Mouse (Mus musculus) 3T3-L1 (cell line): ENCODE data around the gene Glrx3.
"Not testable (repeated sequence)": the region's sequence is repeated elsewhere in the genome, so short reads cannot be mapped to it uniquely, and the experiment has no call there.

Source experiments
- DNase-seq: peaks from one replicate; pipeline ENCODE4 v3.0.0-alpha.2; 2015; ENCODE audit warnings: low read depth, low spot score

Glrx3 gene

DNA sequence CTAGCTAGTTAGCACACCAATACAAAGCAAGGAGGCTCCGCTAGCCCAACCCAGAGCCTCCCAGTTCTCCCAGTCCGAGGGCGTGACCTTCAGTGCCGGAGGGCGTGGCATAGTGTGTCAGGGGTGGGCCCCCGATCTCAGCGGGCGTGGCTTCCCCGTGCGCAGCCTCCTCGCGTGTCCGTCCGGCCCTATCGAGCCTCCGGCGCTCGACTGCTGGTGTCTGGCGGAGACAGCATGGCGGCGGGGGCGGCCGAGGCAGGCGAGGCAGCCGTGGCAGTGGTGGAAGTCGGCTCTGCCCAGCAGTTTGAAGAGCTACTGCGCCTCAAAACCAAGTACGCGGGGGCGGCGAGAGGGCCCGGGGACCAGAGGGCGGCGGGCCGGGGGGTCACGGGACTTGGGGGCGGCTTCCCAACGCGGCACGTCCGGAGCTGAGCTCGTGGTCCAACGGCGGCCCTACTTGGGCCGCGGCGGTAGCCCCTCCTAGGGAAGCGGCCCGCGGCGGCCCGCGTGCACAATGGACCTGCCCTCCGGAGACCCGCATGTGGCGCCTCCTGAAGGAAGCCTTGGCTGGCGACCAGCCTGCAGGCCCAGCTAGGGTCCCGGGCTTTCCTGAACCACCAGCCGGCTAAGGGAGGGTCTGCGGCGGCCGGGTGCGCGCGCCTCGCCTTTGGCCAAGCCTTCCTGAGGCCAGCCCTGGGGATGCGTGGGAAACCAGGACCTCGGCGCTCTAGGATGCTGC is at the start of gene Glrx3:
Glrx3 (plus strand) TSS at position 175 of the 739 bp plus-strand sequence.
- DNase-seq: peak; percentile 94

DNA sequence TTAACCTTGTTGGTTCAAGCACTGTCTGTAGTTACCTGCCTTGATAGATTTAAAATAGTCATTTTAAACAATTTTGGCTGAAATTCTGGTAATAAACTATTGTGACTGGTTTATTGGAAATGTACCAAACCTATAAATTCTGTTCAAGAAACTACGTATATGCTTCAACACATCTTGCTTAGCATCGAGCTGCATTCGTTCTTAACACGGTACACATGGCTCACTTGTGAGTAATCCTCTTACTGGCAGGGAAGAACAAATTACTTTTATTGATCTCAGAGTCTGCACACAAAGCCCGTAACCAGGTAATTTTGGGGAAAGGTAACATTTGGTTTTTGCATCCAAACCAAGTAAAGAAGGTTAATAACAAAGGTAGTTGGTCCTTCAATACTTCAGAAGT is 49.6 kb upstream of the Glrx3 start:
- DNase-seq: no peak

DNA sequence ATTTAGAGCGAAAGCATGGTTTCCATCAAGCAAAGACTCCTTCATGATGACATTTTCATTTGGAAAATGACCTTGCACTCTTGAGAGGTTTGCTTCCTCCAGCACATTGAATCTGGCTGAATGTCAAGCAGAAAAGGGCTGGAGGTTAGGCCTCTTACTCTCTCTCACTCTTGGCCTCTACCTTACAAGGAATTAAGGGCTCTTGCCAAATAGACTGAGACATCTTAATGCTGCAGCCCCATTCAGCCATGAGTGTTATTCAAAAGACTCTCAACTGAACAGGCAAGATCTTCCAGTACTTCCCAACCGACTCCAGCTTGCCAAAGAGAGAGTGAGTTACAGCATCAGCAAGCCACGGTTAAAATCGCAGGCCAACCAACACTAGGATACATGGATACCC is 42.0 kb upstream of the Glrx3 start:
- no peak for DNase-seq

DNA sequence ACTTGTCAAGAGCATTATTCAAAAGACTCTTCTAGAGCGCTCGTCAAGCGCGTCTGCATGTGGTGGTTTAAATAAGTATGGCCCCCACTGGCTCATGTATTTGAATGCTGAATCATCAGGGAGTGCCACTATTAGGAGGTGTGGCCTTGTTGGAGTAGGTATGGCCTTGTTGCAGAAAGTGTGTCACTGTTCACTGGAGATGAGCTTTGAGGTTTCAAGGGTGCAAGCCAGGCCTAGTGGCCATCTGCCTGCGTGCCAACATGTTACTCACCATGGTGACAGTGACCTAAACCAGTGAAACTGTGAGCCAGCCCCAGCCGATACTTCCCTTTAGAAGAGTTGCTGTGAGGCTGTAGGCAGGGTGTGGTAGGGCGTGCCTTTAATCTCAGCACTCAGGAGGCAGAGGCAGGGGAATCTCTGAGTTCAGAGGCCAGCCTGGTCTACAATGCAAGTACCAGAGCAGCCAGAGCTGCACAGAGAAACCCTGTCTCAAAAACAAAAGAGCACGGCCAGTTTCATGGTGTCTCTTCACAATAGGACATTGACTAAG is 40.0 kb upstream of the Glrx3 start:
- DNase-seq: peak; percentile 4

DNA sequence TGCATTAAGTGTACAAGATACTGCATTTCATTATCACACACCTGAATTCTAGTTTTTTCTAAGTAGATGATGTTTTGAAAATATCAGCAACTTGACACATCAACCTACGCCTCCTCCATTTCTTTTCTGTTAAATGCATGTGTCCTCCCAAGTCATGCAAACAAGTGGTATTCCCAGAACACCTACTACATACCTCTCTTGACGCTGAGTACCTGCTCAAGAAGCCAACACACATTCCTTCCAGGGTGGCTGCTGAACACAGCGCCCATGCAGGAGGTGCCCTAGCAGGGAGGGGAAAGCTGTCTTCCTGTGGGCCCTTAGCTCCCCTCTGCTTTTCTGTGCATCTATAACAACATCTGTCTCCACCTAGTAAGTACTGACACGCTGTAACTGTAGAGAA is 38.4 kb upstream of the Glrx3 start:
- no peak for DNase-seq

DNA sequence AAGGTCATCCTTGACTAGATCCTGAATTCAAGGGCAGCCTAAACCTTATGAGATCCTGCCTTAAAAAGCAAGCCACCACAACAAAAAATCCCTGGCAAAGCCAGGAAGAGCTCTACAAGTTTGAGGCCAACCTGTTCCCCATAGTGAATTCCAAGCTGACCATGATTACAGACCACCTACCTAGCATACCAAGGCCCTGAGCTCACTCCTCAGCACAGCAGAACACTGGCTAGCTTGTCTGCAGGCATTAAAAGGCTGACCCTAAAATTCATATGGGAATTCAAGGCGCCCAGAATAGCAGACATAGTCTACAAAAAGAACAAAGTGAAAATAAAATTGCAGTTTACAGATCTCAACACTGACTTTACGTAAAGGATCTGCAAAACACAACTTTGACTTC is 33.3 kb upstream of the Glrx3 start:
- peak; percentile 55 for DNase-seq

DNA sequence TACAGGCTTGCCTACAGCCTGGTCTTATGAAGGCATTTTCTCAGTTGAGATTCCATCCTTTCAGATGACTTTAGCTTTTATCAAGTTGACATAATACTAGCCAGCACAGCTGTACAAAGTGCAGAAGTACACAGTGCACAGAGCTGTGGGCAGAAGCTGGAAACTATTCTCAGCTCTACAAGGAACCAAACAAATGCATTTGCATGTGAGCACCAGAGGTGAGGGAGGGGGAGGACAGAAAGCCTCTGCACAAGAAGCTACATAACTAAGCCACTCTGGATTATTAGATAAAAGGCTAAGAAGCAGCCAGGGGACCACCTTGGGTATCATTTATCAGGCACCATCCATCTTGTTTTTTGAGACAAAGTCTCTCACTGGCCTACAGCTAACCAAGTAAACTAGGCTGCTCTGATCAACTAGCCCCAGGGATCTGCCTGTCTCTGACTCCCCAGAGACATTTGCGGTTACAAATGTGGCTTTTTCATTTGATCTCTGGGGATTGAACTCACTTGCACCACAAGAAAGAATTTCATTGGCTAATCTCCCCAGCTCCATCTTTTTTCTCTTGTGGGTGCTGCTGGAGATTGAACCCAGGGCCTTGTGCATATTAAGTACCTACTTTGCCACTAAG is 29.9 kb upstream of the Glrx3 start:
- no peak for DNase-seq

DNA sequence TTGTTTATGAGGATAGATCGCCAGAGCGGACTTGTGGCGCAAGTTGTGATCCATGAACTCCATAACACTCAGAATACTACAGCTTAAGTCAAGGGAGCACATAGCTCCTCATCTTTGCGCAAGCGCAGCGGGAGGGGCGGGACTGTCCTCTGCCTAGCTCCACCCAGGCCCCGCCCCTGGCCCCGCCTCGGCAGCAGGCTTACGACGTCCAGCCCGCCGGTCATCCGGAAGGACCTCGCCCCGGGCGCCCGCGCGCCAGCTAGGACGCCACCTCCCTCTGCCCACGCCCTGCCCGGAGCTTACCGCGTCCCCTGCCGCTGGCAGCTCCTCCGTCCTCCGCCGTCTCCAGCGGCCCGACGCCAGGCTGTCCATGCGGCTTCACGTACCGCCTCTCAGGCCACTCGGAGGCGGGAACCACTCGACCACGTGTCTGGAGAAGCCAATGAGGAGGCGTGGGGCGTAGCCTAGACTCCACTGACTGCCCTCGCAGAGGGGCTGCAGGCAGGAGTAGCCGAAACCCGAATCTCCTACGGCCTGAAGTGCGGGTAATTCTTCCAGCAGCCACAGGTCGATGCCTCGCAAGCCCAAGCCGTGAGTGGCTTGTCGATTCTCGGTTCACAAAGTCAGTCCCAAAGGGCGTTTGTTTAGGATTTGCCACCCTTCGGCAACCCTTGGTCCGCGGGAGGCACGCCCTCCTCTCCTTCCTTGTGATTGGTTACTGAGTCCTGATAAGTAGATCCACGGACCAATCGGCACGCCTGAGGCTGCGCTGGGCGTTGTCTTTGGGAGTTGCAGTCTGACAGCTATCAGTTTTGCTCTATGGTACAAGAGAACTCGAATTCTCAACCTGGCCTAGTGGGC is 26.8 kb upstream of the Glrx3 start, which contains the start of gene 9430038I01Rik:
9430038I01Rik (minus strand) TSS at position 426 of the 861 bp plus-strand sequence.
- peak; percentile 94 for DNase-seq

DNA sequence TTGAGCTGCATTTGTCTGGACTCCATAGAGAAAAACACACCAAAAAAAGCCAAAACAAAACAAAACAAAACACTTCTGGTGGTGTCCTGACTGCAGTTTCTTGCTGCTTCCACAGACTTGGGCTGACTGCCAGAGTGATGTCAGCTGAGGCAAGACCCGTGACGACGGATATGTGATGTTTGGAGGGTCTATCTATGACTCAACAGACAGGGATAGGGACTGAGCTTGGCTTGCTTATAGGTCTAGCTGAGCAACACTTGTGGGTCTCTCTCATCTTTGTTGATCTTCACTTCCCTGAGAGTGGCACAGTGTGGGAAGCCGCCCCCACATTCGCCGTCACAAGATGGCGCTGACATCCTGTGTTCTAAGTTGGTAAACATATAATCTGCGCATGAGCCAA is 22.7 kb upstream of the Glrx3 start:
- DNase-seq: no peak

DNA sequence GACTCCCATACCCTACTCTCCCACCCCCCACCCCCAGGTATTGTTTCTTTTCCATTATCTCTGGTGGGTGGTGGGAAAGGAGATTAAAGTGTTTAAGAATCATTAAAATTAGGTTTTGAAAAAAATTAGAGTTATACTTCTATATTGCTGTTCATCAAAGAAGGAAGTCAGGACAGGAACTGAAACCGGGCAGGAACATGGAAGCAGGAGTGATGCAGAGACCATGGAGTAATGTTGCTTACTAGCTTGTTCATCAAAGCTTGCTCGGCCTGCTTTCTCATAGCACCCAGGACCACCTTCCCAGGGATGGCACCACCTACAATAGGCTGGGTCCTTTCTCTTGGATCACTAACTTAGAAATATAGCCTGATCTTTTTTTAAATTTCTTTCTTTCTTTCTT is 16.9 kb upstream of the Glrx3 start:
- no peak for DNase-seq

DNA sequence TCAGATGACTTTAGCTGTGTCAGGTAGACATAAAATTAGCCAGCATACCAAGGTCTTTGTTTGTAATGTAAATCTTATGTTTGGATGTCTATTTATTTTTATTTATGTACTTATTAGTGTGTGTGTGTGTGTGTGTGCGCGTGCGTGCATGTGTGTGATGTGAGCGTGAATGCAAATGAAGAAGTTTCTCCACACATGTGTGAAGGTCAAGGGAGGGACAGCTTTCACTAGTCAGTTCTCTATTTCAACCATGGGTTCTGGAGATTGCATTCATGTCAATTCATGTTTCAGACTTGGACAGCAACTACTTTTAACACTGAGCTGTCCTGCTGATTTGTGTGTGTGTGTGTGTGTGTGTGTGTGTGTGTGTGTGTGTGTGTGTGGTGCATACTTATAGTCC is 16.2 kb upstream of the Glrx3 start:
- no peak for DNase-seq

DNA sequence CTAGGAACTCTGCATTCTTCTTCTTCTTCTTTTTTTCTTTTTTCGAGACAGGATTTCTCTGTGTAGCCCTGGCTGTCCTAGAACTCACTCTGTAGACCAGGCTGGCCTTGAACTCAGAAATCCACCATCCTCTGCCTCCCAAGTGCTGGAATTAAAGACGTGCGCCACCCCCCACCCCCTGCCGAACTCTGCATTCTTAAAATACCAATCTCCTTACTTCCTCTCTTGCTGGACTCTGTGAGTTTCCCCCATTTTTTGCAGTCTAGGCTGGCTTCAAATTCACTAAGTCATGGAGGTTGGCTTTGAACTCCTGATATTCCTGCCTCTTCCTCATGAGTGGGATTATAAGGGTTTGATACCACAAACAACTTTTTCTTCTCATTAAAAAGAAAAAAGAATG is 10.7 kb upstream of the Glrx3 start:
- peak; percentile 20 for DNase-seq

DNA sequence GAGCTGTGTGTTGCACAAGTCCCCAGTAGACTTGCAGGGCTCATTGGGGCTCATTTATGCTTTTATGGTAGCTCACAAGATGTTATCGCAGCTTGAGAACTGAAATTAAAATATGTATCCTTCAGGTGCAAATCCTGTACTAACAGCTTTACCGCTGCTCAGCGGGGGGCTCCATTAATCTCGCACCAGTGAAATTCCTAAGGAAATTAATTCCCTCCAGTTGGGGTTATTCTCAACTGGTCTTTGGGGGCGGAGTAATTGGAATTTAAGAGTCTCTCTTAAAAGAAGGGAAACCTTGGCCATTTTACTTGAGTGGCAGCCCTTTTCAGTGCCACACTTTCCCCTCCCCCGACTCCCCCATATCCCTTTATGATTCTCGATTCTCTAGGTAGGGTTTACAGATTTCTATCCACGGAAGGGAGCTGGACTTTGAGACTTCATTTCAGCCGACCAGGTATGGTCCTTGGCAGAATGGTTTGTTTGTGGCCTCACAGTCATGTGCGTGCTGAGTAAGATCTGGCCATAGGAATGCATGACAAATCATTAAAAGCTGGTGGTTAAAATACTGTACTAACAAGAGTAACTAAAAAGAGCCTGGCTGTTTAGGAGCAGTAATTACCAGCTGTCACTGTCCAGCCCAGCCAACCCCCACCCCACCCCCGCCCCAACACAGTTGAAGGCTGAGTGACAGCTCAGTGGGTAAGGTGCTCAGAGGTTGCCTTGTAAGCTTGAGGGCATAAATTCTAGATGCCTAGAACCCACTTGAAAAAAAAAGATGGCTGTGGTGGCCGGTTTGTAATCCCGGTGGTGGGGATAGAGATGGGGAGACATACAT is 5.4 kb upstream of the Glrx3 start:
- DNase-seq: peak; percentile 56

DNA sequence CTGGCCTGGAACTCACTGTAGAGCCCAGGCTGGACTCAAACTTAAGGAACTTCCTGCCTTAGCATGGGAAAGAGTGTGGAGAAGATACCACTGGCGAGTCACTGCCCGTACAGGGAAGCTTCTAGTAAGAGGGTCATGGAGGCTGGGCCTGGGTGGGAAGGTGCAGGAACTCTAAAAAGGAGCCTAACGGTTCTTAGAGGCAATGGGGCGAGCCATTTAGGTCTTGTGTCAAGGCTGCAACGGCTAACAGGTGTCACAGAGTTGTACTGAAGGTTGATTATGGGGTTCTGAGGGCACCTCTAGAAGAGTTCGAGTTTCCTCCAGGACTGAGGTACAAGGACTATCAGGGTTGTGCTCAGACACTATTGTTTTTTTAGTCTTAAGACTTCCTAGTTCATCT is 513 bp upstream of the Glrx3 start:
- DNase-seq: no peak

DNA sequence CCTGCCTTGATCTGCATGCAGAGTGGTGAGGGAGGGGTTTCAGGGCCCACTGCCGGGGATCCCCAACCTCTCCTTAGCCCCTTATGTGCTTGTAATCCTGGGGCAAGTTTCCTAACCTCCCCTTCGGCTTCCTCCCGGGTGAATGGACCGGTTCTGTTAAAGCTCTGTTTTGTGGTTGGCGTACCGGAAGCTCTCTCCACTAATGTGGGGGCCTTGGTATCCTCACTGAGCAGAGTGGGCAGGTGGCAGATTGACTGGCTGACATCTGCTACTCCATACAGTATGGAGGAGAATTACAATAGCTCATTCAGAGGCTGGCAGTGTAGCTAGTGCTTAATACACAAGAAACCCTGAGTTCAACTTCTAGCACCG is 751 bp downstream of the Glrx3 start:
- DNase-seq: peak; percentile 32

DNA sequence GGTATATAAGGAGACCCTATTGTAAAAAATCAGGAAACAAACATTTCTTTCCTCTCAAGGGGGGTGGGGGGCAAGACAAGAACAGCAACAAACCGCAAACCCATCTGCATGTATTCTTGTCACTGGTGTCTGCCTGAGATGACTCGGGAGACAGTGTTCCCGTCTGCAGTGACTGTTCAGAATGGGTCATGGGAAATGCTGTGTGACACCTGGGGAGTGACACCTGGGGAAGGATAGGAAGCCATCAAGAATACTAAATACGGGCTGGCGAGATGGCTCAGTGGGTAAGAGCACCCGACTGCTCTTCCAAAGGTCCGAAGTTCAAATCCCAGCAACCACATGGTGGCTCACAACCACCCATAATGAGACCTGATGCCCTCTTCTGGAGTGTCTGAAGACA is 1.5 kb downstream of the Glrx3 start:
- DNase-seq: not testable (repeated sequence)

DNA sequence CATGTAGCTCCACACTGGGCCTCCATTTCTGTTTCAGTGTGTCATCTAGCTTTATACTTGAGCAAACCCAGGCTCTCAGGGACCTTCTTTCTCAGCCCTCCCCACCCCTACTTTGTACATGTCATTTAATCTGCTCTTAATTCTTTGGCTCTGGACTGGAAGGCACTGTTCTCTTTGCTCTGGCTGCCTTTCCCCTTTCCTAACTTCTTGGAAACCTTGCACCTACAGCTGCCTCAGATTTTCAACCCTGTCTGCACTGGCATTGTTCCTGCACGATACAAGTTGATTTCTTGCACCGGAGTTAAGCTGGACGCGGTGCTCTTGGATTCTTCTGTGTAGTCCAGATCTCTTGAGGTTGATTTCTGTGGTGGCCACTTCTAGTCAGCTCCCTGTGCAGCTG is 5.5 kb downstream of the Glrx3 start:
- DNase-seq: no peak

DNA sequence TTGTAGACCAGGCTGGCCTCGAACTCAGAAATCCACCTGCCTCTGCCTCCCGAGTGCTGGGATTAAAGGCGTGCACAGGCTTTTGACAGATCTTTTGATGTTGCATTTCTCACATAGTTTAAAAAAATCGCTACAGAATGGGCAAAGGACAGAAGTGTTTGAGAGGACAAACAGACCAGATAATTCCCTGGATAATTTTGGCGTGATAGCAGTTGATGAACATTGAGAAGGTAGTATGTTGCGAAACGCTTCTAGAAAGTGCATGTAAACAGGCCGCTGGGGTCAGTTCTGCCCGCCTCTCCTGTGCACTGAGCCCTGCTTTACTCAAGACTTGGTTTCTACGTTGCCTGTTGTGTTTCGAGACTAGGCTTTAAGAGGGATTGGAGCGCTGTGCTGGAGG is 7.9 kb downstream of the Glrx3 start:
- DNase-seq: no peak

DNA sequence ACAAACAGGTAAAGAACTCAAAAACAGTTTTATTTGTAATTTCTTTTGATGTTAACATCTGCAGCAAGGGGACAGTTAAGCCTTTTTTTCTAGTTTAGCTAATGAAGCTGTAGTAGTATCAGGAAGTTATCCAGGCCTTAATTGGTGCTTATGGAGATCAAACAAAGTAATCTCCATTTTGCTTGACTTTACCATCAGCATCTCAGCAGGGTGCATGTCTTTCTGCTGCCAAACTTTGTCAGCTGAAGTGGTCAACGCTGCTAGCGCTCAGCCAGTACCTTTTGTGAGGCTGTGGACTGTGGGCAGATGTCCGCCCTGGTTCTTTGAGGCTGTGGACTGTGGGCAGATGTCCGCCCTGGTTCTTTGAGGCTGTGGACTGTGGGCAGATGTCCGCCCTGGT is 24.0 kb downstream of the Glrx3 start:
- DNase-seq: no peak

DNA sequence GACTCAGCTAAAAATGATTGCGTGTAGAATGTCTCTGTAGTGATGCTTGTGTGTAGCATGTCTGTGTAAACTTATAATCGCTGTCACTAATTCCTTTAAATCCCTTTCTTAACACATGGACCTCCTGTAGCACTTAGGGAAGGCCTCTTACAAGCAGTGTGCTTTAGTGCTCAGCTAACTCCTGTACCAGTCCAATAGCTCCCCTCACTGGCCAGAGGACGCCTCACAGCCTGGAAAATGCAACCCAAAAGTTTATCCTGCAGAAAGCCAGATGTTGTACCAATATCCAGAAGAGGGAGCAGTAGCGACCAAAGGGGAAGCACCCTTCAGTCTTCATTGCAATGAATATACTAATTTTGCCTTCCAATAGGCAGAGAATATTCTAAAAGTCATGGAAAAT is 30.8 kb downstream of the Glrx3 start:
- DNase-seq: peak; percentile 73

DNA sequence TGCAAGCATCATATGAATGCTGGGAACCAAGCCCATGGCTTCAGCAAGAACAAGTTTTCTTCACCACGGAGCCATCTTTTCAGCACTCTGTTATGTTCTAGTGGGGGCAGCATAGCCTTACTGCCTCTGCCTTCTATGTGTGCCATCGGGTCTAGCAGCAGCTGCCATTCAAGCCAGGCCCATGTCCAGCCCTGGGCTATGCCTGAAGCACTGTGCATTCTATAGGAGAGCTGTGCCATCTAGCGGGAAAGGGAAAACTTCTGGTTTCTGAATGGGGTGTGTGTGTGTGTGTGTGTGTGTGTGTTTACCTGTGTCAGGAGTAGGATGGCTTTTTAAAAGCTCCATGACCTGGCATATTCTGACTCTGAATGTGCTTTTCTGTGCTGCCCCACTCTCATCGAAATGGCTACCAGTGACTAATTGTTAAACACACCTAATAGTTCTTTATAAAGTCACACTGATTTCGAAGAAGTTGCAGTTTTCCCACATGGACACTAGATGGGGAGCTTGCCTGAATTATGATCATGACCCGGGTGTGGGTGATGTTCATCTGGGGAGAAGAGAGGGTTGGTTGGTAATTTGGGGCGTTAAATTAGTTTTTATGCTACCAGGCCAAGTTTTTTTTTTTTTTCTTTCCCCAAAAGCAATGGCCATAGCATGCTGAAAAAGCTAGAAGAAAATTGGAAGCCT is 34.2 kb downstream of the Glrx3 start:
- DNase-seq: peak; percentile 33
